Mouse (Mus musculus) stomach, postnatal 0 days (tissue): ENCODE measurements at regions not wholly inside any gene's neighbourhood (a gene's known extent, or its start where the extent isn't known, plus 50 kb on each side); places are given as distances from the start of the nearest gene placed in this dataset.

Experiments used
- ATAC-seq: fragments of 200-750 bp; cut with Nextera tagmentation; 2 replicates; pipeline ENCODE4 v1.8.0; 2017; ENCODE audit not compliant: low FRiP score, low TSS enrichment
- DNase-seq: peaks from one replicate; pipeline ENCODE4 v3.0.0-alpha.2; 2016; ENCODE audit warnings: low spot score
- H3K27ac ChIP-seq: fragments of 300-500 bp; sonication (generic); replicated peaks from 2 replicates; pipeline ENCODE4 v1.5.1; 2014; ENCODE audit warnings: mild to moderate bottlenecking, control low read depth
- H3K27me3 ChIP-seq: fragments of 300-500 bp; sonication (generic); 2 replicates; pipeline ENCODE4 v1.6.1; 2014; ENCODE audit warnings: low read length; ENCODE audit not compliant: control insufficient read depth, insufficient read depth
- H3K36me3 ChIP-seq: fragments of 300-500 bp; sonication (generic); 2 replicates; pipeline ENCODE4 v1.6.1; 2014; ENCODE audit warnings: low read length, mixed read lengths; ENCODE audit not compliant: control insufficient read depth, insufficient read depth
- H3K4me1 ChIP-seq: fragments of 300-500 bp; sonication (generic); replicated peaks from 2 replicates; pipeline ENCODE4 v1.6.1; 2014; ENCODE audit warnings: antibody characterized with exemption; ENCODE audit not compliant: control insufficient read depth, insufficient read depth
- H3K4me2 ChIP-seq: fragments of 300-500 bp; sonication (generic); replicated peaks from 2 replicates; pipeline ENCODE4 v1.6.1; 2014; ENCODE audit warnings: low read depth, mild to moderate bottlenecking, control low read depth, moderate library complexity
- H3K4me3 ChIP-seq: fragments of 300-500 bp; sonication (generic); 2 replicates; pipeline ENCODE4 v1.5.1; 2014; ENCODE audit warnings: low read depth, low read length, control low read depth
- H3K9ac ChIP-seq: fragments of 300-500 bp; sonication (generic); 2 replicates; pipeline ENCODE4 v1.6.1; 2014; ENCODE audit warnings: mild to moderate bottlenecking, low read length, control low read depth, mixed read lengths
- H3K9me3 ChIP-seq: fragments of 300-500 bp; sonication (generic); 2 replicates; pipeline ENCODE4 v1.6.1; 2016; ENCODE audit warnings: low read length; ENCODE audit not compliant: control insufficient read depth
- CTCF ChIP-seq: IDR thresholded peaks from 2 replicates; pipeline ENCODE4 v1.5.1; 2016; ENCODE audit warnings: antibody characterized with exemption, low read depth, mild to moderate bottlenecking, moderate library complexity
- EP300 ChIP-seq: optimal IDR thresholded peaks from 2 replicates; pipeline ENCODE3; 2016; ENCODE audit warnings: antibody characterized with exemption
- WGBS: fragments of 180-500 bp; shearing (Covaris S2); extraction: QIAGEN DNeasy Blood & Tissue Kit; methylation state at CpG from one replicate; pipeline ENCODE4 v1.1.7; 2014; 5-methylcytosine and 5-hydroxymethylcytosine counted together

GRCm38 (mm10) chrX:142574022-142574421, 107.2 kb upstream of the Tmem164 start:
- 91% methylated on average over 4 of the region's 4 CpGs for whole genome bisulfite sequencing
- no peak for ATAC-seq
- Histone ChIP-seq H3K27me3 (no peaks in the 10 kb centered on the region), H3K4me2 (no peak overlapping the region), H3K9me3 (no peaks in the 10 kb centered on the region), H3K4me1 (no peaks in the 10 kb centered on the region), H3K4me3 (no peak overlapping the region), H3K27ac (no peak overlapping the region), H3K36me3 (no peaks in the 10 kb centered on the region), H3K9ac (no peak overlapping the region)
- TF ChIP-seq CTCF (no peak), EP300 (no peak)
- DNase-seq = no peak

- 61% methylated on average over 10 of the region's 10 CpGs for WGBS
- H3K4me2 ChIP-seq = no peak overlapping the region
- no peaks in the 10 kb centered on the region for H3K36me3 ChIP-seq
- H3K27ac ChIP-seq = no peak overlapping the region
- no peaks in the 10 kb centered on the region for H3K4me1 ChIP-seq
- H3K27me3 ChIP-seq = no peaks in the 10 kb centered on the region
- TF ChIP-seq EP300 (no peak), CTCF (peak; percentile 22; the same call in 1 of the 2 replicates)
- H3K4me3 ChIP-seq = no peak overlapping the region
- ATAC-seq (no peak), DNase-seq (no peak)
- H3K9ac ChIP-seq = no peak overlapping the region
- H3K9me3 ChIP-seq = no peaks in the 10 kb centered on the region
Observed at GRCm38 (mm10) chrX:142574945-142575710, 106.1 kb upstream of the Tmem164 start.

- no peak overlapping the region for H3K4me2 ChIP-seq
- no peaks in the 10 kb centered on the region for H3K36me3 ChIP-seq
- no peaks in the 10 kb centered on the region for H3K4me1 ChIP-seq
- DNase-seq = no peak
- H3K9me3 ChIP-seq = no peaks in the 10 kb centered on the region
- no peaks in the 10 kb centered on the region for H3K27me3 ChIP-seq
- H3K27ac ChIP-seq = no peak overlapping the region
- H3K4me3 ChIP-seq = no peak overlapping the region
- WGBS = 80% methylated on average over 3 of the region's 3 CpGs
- no peak for TF ChIP-seq EP300
- no peak for TF ChIP-seq CTCF
- ATAC-seq = no peak
- H3K9ac ChIP-seq = no peak overlapping the region
Observed at GRCm38 (mm10) chrX:142576127-142576526, 105.1 kb upstream of the Tmem164 start.

GRCm38 (mm10) chrX:142577449-142578081, 103.6 kb upstream of the Tmem164 start:
- Histone ChIP-seq H3K4me1 (no peaks in the 10 kb centered on the region), H3K4me2 (no peak overlapping the region), H3K27me3 (no peaks in the 10 kb centered on the region), H3K9ac (no peak overlapping the region), H3K9me3 (no peaks in the 10 kb centered on the region), H3K36me3 (no peaks in the 10 kb centered on the region), H3K27ac (no peak overlapping the region), H3K4me3 (no peak overlapping the region)
- peak; percentile 86; the same call in 1 of the 2 replicates for ATAC-seq
- 50% methylated on average over 6 of the region's 6 CpGs for WGBS
- TF ChIP-seq EP300 (no peak), CTCF (no peak)
- DNase-seq = peak; percentile 20

GRCm38 (mm10) chrX:142585281-142585680, 95.9 kb upstream of the Tmem164 start:
- H3K27me3 ChIP-seq = no peaks in the 10 kb centered on the region
- no peaks in the 10 kb centered on the region for H3K4me1 ChIP-seq
- 54% methylated on average over 2 of the region's 2 CpGs for WGBS
- DNase-seq (no peak), ATAC-seq (no peak)
- H3K4me2 ChIP-seq = no peak overlapping the region
- no peak overlapping the region for H3K4me3 ChIP-seq
- TF ChIP-seq EP300 (no peak), CTCF (no peak)
- H3K27ac ChIP-seq = no peak overlapping the region
- no peak overlapping the region for H3K9ac ChIP-seq
- no peaks in the 10 kb centered on the region for H3K9me3 ChIP-seq
- H3K36me3 ChIP-seq = no peaks in the 10 kb centered on the region

GRCm38 (mm10) chrX:142599377-142599776, 81.8 kb upstream of the Tmem164 start:
- Histone ChIP-seq H3K36me3 (no peaks in the 10 kb centered on the region), H3K4me3 (no peak overlapping the region), H3K4me1 (no peaks in the 10 kb centered on the region), H3K27ac (no peak overlapping the region), H3K9ac (no peak overlapping the region), H3K27me3 (no peaks in the 10 kb centered on the region), H3K4me2 (no peak overlapping the region), H3K9me3 (no peaks in the 10 kb centered on the region)
- no peak for DNase-seq
- WGBS = 89% methylated on average over 2 of the region's 2 CpGs
- TF ChIP-seq CTCF = no peak
- TF ChIP-seq EP300 = no peak
- ATAC-seq = no peak
